Mouse (Mus musculus): ENCODE data around the gene Map4k3. TPM values are rescaled to one million over a fixed set of nuclear protein-coding genes. Genes with fewer than 3 reads are reported as not detected.

The Map4k3 gene
- polyA plus RNA-seq, 1 experiment = 52.5 TPM

DNA sequence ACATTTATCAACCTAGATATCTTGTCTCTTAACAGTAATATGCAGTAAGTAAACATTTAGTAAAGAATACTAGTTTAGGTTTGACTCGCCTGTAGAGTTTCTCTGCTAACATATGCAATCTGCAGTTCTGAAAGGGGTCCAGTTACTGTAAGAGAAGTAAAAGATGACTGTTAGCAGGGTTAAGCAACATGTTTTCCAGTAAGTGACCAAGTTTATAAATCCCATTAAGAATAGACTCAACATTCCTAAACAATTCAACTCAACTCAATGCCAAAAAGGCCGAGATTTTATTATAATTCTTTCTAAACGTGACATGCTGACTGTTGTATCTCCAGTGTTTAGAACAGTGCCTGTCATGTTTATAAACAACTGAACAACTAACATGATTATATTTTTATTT is 74.0 kb downstream of the Map4k3 start:
- TF ChIP-seq POLR2A (IDR thresholded peaks at IDR 0.05; ENCODE audit: insufficient read depth, low read length) (no peak), EP300 (IDR thresholded peaks at IDR 0.05; ENCODE audit: insufficient read depth, low read depth, low read length) (no peak), CTCF (IDR thresholded peaks at IDR 0.05; ENCODE audit: low read depth, low read length) (no peak)
- no peak overlapping the region for H3K9ac ChIP-seq (ENCODE audit: low read depth, poor library complexity, severe bottlenecking)
- H3K27ac ChIP-seq (ENCODE audit: insufficient read depth, low read length) = no peak overlapping the region
- peaks cover 1% of the 10 kb centered on the region for H3K4me1 ChIP-seq (ENCODE audit: control insufficient read depth, insufficient read depth, low read length)
- H3K4me3 ChIP-seq (ENCODE audit: low read depth, low read length) = no peak overlapping the region
- no peaks in the 10 kb centered on the region for H3K27me3 ChIP-seq (ENCODE audit: control insufficient read depth, insufficient read depth, low read length, poor library complexity, severe bottlenecking)
- no peaks in the 10 kb centered on the region for H3K9me3 ChIP-seq (replicated peaks; ENCODE audit: control insufficient read depth, insufficient read depth, low read length, poor library complexity, severe bottlenecking)
- H3K36me3 ChIP-seq (ENCODE audit: control insufficient read depth, insufficient read depth, low read length, poor library complexity, severe bottlenecking) = peaks cover 4% of the 10 kb centered on the region

DNA sequence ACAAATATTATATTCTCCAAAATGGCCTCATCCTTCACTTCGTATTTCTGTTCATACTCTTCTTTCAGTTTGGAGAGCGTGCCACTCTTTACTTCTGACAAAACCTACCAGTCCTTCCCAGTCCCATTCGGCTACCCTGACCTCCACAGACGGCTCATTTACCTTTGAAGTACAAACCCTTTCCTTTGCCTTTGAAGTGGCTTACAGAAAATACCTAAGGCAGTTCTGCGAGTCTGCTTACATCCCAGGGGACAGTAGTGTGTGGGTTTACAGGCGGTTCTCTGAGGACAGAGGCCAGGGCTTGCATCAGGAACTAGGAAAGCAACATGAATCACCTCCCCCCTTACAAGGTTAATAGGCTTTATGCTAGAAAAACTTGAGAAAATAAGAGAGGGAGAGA is 75.5 kb downstream of the Map4k3 start:
- no peak for TF ChIP-seq POLR2A (IDR thresholded peaks at IDR 0.05; ENCODE audit: insufficient read depth, low read length)
- TF ChIP-seq CTCF (IDR thresholded peaks at IDR 0.05; ENCODE audit: low read depth, low read length) = no peak
- TF ChIP-seq EP300 (IDR thresholded peaks at IDR 0.05; ENCODE audit: insufficient read depth, low read depth, low read length) = no peak
- H3K27ac ChIP-seq (ENCODE audit: insufficient read depth, low read length) = no peak overlapping the region
- H3K36me3 ChIP-seq (ENCODE audit: control insufficient read depth, insufficient read depth, low read length, poor library complexity, severe bottlenecking) = peaks cover 8% of the 10 kb centered on the region
- H3K27me3 ChIP-seq (ENCODE audit: control insufficient read depth, insufficient read depth, low read length, poor library complexity, severe bottlenecking) = no peaks in the 10 kb centered on the region
- no peak overlapping the region for H3K4me3 ChIP-seq (ENCODE audit: low read depth, low read length)
- no peaks in the 10 kb centered on the region for H3K4me1 ChIP-seq (ENCODE audit: control insufficient read depth, insufficient read depth, low read length)
- H3K9ac ChIP-seq (ENCODE audit: low read depth, poor library complexity, severe bottlenecking) = no peak overlapping the region
- H3K9me3 ChIP-seq (replicated peaks; ENCODE audit: control insufficient read depth, insufficient read depth, low read length, poor library complexity, severe bottlenecking) = no peaks in the 10 kb centered on the region

DNA sequence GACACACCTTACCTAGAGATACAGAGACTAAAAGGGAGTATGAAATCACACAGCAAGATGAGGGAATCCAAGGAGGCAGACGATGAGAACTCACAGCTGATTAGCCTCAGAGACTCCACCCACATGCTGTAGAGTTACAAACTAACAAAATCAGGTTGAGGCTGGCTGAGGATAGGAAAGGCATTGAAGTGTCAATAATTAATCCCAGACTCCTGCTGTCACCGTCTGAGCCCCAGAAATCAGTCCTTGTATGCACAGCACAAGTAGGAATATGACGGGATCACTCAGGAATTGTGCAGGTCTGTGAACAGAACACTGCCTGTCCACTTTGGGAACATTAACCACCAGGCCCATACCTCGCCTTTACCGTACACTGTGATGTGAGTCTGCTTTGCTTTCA is 81.4 kb downstream of the Map4k3 start:
- no peaks in the 10 kb centered on the region for H3K9me3 ChIP-seq (replicated peaks; ENCODE audit: control insufficient read depth, insufficient read depth, low read length, poor library complexity, severe bottlenecking)
- no peaks in the 10 kb centered on the region for H3K4me1 ChIP-seq (ENCODE audit: control insufficient read depth, insufficient read depth, low read length)
- no peaks in the 10 kb centered on the region for H3K27me3 ChIP-seq (ENCODE audit: control insufficient read depth, insufficient read depth, low read length, poor library complexity, severe bottlenecking)
- H3K36me3 ChIP-seq (ENCODE audit: control insufficient read depth, insufficient read depth, low read length, poor library complexity, severe bottlenecking) = peaks cover 11% of the 10 kb centered on the region
- H3K9ac ChIP-seq (ENCODE audit: low read depth, poor library complexity, severe bottlenecking) = no peak overlapping the region
- H3K27ac ChIP-seq (ENCODE audit: insufficient read depth, low read length) = no peak overlapping the region
- no peak overlapping the region for H3K4me3 ChIP-seq (ENCODE audit: low read depth, low read length)
- no peak for TF ChIP-seq EP300 (IDR thresholded peaks at IDR 0.05; ENCODE audit: insufficient read depth, low read depth, low read length)
- no peak for TF ChIP-seq CTCF (IDR thresholded peaks at IDR 0.05; ENCODE audit: low read depth, low read length)
- no peak for TF ChIP-seq POLR2A (IDR thresholded peaks at IDR 0.05; ENCODE audit: insufficient read depth, low read length)

DNA sequence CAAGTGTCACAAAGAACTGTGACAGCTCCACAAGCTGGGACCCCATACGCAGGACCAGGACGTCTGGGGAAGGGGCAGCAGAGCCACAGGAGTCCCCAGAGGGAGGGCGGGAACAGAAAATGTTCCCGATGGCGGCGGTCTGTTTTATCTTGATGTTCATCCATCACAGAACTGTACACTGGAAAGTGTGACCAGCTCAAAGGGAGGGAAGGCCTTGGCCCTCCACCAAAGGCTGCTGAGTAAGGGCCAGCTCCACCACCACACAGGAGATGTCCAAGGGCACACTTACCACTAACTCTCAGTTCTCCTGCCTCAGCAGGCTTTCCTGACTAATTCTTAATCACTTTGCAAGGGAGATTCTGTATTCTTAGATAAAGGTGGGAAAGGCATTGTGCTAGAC is 82.2 kb downstream of the Map4k3 start:
- peaks cover 13% of the 10 kb centered on the region for H3K36me3 ChIP-seq (ENCODE audit: control insufficient read depth, insufficient read depth, low read length, poor library complexity, severe bottlenecking)
- no peaks in the 10 kb centered on the region for H3K4me1 ChIP-seq (ENCODE audit: control insufficient read depth, insufficient read depth, low read length)

DNA sequence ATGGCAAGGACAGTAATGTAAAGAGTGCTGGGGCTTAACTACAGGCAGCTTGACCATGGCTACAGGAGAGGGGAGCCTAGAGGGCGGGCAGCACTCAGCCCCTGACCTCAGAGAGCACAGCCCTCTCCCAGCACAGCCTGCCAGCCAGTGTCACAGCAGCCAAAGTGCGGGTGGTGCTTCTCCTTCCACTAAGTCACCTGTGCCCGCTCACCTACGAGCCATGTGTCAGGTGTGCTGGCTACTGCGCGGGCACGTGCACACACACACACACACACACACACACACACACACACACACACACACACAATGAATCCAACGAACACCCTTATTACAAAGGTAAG is 82.6 kb downstream of the Map4k3 start:
- Histone ChIP-seq H3K36me3 (ENCODE audit: control insufficient read depth, insufficient read depth, low read length, poor library complexity, severe bottlenecking) (peaks cover 11% of the 10 kb centered on the region), H3K27me3 (ENCODE audit: control insufficient read depth, insufficient read depth, low read length, poor library complexity, severe bottlenecking) (no peaks in the 10 kb centered on the region), H3K4me3 (ENCODE audit: low read depth, low read length) (no peak overlapping the region), H3K4me1 (ENCODE audit: control insufficient read depth, insufficient read depth, low read length) (no peaks in the 10 kb centered on the region), H3K9ac (ENCODE audit: low read depth, poor library complexity, severe bottlenecking) (no peak overlapping the region), H3K9me3 (replicated peaks; ENCODE audit: control insufficient read depth, insufficient read depth, low read length, poor library complexity, severe bottlenecking) (no peaks in the 10 kb centered on the region), H3K27ac (ENCODE audit: insufficient read depth, low read length) (no peak overlapping the region)
- no peak for TF ChIP-seq EP300 (IDR thresholded peaks at IDR 0.05; ENCODE audit: insufficient read depth, low read depth, low read length)
- no peak for TF ChIP-seq POLR2A (IDR thresholded peaks at IDR 0.05; ENCODE audit: insufficient read depth, low read length)
- no peak for TF ChIP-seq CTCF (IDR thresholded peaks at IDR 0.05; ENCODE audit: low read depth, low read length)

More for the DNA sequence above, 82.2 kb downstream of the Map4k3 start:
- Histone ChIP-seq H3K9ac (ENCODE audit: low read depth, poor library complexity, severe bottlenecking) (no peak overlapping the region), H3K9me3 (replicated peaks; ENCODE audit: control insufficient read depth, insufficient read depth, low read length, poor library complexity, severe bottlenecking) (no peaks in the 10 kb centered on the region), H3K27me3 (ENCODE audit: control insufficient read depth, insufficient read depth, low read length, poor library complexity, severe bottlenecking) (no peaks in the 10 kb centered on the region), H3K27ac (ENCODE audit: insufficient read depth, low read length) (no peak overlapping the region), H3K4me3 (ENCODE audit: low read depth, low read length) (no peak overlapping the region)
- TF ChIP-seq POLR2A (IDR thresholded peaks at IDR 0.05; ENCODE audit: insufficient read depth, low read length) = no peak
- TF ChIP-seq EP300 (IDR thresholded peaks at IDR 0.05; ENCODE audit: insufficient read depth, low read depth, low read length) = no peak
- no peak for TF ChIP-seq CTCF (IDR thresholded peaks at IDR 0.05; ENCODE audit: low read depth, low read length)

DNA sequence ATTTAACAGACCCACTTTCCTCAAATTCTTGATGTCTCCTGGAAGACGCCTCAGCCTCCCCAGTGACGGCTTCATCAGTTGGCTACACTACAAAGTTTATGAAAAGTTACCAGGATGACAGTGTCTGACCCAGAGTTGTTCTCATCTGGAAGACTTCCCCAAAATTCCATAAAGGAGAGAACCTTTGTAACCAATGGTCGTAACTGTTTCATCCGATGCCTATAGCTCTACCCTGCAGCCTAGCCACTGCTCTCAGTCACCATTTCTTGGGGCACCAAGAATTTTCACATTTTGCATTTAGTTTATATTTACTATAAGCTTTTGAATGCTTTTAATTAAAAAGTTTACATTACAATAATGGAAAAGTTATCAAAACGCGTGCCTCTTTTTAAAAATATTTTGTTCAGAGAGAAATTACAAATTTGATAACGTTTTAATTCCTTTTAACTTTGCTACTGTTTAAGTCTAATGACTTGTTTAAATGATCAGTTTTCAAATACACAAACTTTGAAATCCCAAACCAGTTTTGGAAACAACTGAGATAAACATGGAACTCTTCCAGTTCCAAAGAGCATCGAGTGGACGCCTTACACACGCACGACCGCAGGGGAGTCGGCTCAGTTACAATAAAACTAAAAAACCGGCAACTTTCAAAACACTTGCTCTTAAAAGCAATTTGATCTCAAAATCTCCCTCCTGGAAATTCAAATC is 83.1 kb downstream of the Map4k3 start:
- H3K36me3 ChIP-seq (ENCODE audit: control insufficient read depth, insufficient read depth, low read length, poor library complexity, severe bottlenecking) = peaks cover 11% of the 10 kb centered on the region

More for the DNA sequence above, 83.1 kb downstream of the Map4k3 start:
- no peak overlapping the region for H3K27ac ChIP-seq (ENCODE audit: insufficient read depth, low read length)
- no peak overlapping the region for H3K4me3 ChIP-seq (ENCODE audit: low read depth, low read length)
- H3K27me3 ChIP-seq (ENCODE audit: control insufficient read depth, insufficient read depth, low read length, poor library complexity, severe bottlenecking) = no peaks in the 10 kb centered on the region
- H3K4me1 ChIP-seq (ENCODE audit: control insufficient read depth, insufficient read depth, low read length) = no peaks in the 10 kb centered on the region
- no peaks in the 10 kb centered on the region for H3K9me3 ChIP-seq (replicated peaks; ENCODE audit: control insufficient read depth, insufficient read depth, low read length, poor library complexity, severe bottlenecking)
- H3K9ac ChIP-seq (ENCODE audit: low read depth, poor library complexity, severe bottlenecking) = no peak overlapping the region
- TF ChIP-seq EP300 (IDR thresholded peaks at IDR 0.05; ENCODE audit: insufficient read depth, low read depth, low read length) (no peak), POLR2A (IDR thresholded peaks at IDR 0.05; ENCODE audit: insufficient read depth, low read length) (no peak), CTCF (IDR thresholded peaks at IDR 0.05; ENCODE audit: low read depth, low read length) (no peak)

All from ES-Bruce4 (cell line).